Mouse (Mus musculus) left cerebral cortex, postnatal 36 days (tissue): ENCODE measurements around the gene Gm10491. TPM values are rescaled to one million over a fixed set of nuclear protein-coding genes. Genes with fewer than 3 reads are reported as not detected.
"Not testable (repeated sequence)": the region's sequence is repeated elsewhere in the genome, so short reads cannot be mapped to it uniquely, and the experiment has no call there.

Experiments used
- DNase-seq, 2 experiments: peaks; one replicate each; pipeline ENCODE4 v3.0.0; 2021 to 2022; ENCODE audit warnings: low spot score in 2 of 2, mixed read lengths in 1 of 2
- intact Hi-C: fragments of 180-260 bp; cut with DNase I; formaldehyde crosslinking; loops from one replicate; pipeline ENCODE4 v1.15.1; 2025
- total RNA-seq, 2 experiments: library from RNA; stranded (reverse); gene quantifications; 2 replicates each; pipeline ENCODE4 v1.2.3; 2021

Gene Gm10491
- not detected for total RNA-seq

DNA sequence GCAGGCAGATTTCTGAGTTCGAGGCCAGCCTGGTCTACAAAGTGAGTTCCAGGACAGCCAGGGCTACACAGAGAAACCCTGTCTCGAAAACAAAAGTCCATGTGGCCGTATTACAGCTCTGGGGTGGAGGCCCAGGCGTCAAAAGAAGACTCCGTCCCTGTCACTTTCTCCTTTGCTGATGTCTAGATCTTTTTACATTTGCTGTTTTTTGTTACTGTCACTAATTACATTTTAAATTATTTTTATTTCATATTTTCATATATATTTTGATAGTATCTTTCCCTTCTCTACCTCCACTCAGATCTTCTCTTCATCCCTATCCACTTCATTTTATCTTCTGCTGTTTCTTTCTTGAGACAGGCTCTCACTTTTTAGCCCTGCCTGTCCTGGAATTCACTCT is at the start of gene Gm10491:
Gene Gm10491 (minus strand): TSS at position 101 of the 400 bp plus-strand sequence.
- intact Hi-C loops = no loop called here
- no peak for DNase-seq

DNA sequence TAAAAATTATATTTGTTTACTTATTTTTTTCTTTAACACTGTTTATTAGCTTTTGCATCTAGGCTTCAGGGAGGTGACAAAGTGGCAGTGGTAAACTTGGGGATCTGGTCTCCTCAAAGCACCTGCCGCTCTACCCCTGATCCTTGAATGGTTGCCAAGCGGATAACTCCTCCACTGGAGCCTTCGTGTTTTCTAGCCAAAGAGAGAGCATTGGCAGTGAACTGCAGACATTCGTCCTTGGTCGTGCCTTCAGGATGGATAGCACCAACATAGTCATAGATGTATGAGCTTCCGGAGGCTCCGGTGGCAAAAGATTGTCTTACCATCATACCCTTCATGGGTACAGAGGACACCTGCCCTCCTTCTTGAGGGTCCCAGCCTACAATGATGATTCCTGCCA is 42.5 kb upstream of the Gm10491 start:
- no peak for DNase-seq

DNA sequence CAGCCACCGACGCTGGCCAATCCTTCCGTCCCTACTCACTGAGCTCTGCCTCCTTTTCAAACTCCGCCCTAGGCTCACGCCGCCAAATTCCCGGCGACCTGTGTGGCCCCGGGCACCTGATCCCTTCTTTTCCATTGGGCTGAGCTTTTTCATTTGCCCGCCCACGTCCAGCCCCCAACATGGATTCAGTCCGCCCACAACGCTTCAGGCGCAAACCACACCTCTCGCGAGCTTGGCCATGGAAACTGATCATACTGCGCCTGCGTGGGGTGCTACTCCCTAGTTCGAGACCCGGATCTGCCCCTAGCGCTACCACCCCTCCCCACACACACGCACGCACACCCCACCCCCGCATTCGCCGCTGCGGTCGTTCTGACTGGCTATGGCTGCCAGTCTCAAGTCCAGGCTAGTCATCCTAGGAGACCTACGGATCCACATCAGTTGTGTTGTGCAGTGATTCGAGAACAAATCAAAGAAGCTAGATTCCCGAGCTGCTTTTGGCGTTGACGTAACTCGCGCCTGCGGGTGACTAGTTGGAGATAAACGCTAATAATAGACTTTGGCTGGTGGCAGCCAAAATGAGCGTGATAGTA is 40.4 kb upstream of the Gm10491 start:
- intact Hi-C loops = loop anchor here (5.0 to 10.0 kb wide), 3 partner anchors 67 to 147 kb away; partner anchors contain the start of genes Glod5, Suv39h1 and Was
- peak; percentile 90 for DNase-seq

More for the DNA sequence above, 42.5 kb upstream of the Gm10491 start:
- intact Hi-C loops = no loop called here

DNA sequence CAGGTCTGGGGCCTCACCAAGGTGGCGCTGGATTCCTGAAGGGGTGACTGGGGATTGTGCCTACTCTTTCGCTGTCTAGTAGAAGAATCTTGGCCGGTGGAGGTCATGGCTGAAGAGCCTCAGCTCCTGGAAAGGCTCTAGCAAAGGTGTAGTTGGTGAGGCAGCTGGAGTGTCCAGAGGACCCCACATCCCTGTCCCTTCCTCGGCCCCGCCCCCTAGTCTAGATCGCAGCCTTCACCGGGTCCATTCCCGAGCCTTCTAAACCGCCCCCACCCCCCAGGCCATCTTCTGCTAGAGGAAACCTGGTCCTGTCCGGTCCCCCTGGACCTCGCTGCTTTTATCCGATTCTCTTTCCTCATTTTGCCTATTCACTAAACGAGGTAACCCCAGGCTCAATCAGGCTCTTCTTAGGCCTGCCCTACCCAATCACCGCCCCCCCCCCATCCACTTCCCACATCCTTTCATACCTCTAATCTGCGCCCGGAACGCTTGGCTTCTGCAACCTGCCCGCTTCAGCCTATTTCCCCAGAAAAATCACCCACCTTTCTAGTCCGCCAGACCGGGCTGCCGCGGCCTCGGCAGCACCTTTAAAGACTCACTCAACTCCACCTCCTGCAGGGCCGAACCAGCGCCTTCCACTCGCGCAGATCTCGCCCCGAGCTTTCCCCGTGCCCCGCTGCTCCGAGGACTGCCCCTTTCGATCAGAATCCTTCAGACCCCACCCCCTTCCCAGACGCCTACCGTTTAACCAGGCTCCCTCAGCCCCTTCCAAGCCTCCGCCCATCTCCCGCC is 39.7 kb upstream of the Gm10491 start, which contains the start of gene Hdac6:
Gene Hdac6 (minus strand): TSS at position 782 of the 792 bp plus-strand sequence.
- no peak for DNase-seq
- intact Hi-C loops = loop anchor here (5.0 to 10.0 kb wide), 3 partner anchors 67 to 147 kb away; partner anchors contain the start of genes Glod5, Suv39h1 and Was

DNA sequence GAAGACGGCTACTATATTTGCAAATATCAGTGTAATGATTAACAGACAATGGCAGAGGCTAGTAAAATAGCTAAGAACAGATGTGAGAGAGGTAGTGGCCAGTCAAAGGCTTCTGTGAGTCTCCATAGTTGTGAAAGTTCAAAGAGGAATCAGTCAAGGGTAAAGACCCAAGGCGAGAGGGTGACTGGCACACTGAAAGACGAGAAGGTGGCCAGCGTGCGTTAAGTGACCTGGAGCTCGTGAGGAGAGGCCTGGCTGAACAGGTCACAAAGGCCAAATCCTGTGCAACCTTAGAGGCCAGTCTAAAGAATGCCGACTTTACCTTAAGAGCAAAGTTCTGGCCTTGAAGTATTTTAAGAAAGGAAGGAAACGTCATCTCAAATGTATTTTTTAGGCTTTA is 38.0 kb upstream of the Gm10491 start:
- DNase-seq = no peak
- intact Hi-C loops = loop anchor here (5.0 to 10.0 kb wide), 3 partner anchors 69 to 149 kb away; partner anchors contain the start of genes Glod5, Suv39h1 and Was

DNA sequence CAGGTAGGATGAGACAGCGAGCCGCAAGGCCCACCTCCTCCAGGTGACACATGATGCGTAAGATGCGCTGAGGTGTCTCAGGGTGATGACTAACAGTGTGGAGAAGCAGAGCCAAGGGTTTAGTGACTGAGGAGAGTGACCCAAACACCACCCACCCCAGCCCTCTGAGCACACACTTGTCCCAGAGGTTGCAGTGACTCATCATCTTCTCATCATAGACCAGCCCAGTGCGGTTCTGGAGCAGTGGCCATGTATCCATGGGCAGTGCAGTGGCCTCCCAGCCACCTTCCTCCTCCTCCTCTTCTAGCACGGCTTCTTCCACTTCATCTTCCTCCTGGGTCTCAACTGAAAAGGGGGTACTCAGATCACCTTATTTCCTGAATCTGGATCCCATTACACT is 30.0 kb upstream of the Gm10491 start:
- DNase-seq = no peak
- intact Hi-C loops = no loop called here

DNA sequence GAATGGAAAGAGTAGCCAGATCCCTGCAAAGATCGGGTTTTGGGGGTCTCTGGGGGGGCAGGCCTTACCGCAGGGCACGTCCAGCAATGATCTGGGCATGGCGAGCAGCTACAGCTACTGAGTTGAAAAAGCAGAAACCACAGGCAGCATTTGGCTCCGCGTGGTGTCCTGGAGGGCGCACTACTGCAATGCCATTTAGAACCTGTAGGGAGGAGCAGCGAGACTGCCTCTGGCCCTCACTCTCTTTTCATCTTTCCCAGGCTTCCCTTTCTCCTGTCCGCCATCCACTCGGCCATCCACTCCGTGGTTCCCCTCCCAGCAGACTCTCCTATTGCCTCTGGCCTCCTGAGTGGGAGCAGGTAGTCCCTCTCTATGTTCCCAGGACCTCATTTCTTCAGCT is 29.2 kb upstream of the Gm10491 start:
- intact Hi-C loops = no loop called here
- DNase-seq = no peak

- DNase-seq = no peak
- intact Hi-C loops = loop anchor here (10.0 kb wide), 1 partner anchor 196 kb away; no protein-coding TSS in a partner anchor
Observed at GRCm38 (mm10) chrX:7928270-7928790, 20.7 kb upstream of the Gm10491 start, which contains the start of gene Eras. TSS of gene Eras (minus strand) at chrX:7928607.

- intact Hi-C loops = loop anchor here (10.0 kb wide), 1 partner anchor 198 kb away; no protein-coding TSS in a partner anchor
- DNase-seq = no peak
Observed at GRCm38 (mm10) chrX:7927116-7927515, 19.5 kb upstream of the Gm10491 start.

GRCm38 (mm10) chrX:7926266-7926665 is 18.6 kb upstream of the Gm10491 start:
- DNase-seq = no peak
- intact Hi-C loops = loop anchor here (10.0 kb wide), 1 partner anchor 199 kb away; no protein-coding TSS in a partner anchor

- DNase-seq = peak; percentile 14 to 19
- intact Hi-C loops = loop anchor here (10.0 kb wide), 1 partner anchor 203 kb away; no protein-coding TSS in a partner anchor
Observed at GRCm38 (mm10) chrX:7922032-7922431, 14.4 kb upstream of the Gm10491 start.

GRCm38 (mm10) chrX:7919601-7920383 is 12.2 kb upstream of the Gm10491 start, which contains the start of gene Pcsk1n:
TSS of gene Pcsk1n (plus strand) at chrX:7919822.
- peak; percentile 43 to 55 for DNase-seq
- intact Hi-C loops = loop anchor here (5.0 to 10.0 kb wide), 2 partner anchors 98 to 205 kb away; partner anchors contain the start of gene Glod5

GRCm38 (mm10) chrX:7917960-7918359 is 10.3 kb upstream of the Gm10491 start:
- intact Hi-C loops = loop anchor here (5.0 kb wide), 1 partner anchor 99 kb away; the partner anchor contains the start of gene Glod5
- not testable (repeated sequence) for DNase-seq

DNA sequence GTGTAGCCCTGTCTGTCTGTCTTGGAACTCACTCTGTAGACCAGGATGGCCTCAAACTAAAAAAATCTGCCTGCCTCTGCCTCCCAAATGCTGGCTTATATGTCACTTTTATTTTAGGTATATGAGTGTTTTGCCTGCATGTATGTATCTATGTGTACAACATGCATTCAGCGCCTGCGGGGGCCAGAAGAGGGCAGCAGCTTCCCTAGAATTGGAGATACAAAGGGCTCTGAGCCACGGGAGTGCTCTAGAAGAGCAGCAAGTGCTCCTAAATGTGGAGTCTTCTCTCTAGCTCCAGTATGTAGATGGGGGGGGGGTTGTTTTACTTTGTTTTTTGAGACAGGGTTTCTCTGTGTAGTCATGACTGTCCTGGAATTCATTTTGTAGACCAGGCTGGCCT is 8.0 kb upstream of the Gm10491 start:
- not testable (repeated sequence) for DNase-seq

DNA sequence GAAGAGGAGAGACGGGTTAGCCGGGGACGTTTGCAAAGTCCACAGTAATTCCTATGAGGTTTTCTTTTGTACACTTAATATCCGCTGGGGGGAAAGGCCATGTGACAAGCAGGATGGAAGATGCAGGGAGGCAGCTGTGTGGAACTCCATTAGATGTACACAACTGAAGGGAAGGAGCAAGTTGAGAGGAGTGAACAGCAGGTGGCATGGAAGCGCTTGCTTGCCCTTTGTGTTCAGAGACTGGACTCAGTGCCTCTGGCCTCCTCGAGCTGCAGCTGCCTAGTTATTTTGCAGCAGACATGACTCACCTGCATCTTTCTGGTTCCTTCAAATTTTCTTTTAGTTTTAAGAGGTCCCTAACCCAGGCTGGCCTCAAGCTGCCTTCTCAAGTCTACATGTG is 2.8 kb upstream of the Gm10491 start:
- intact Hi-C loops = no loop called here
- DNase-seq = no peak

More for the DNA sequence above, 8.0 kb upstream of the Gm10491 start:
- intact Hi-C loops = loop anchor here (5.0 kb wide), 1 partner anchor 102 kb away; the partner anchor contains the start of gene Glod5

GRCm38 (mm10) chrX:7909242-7909641 is 1.6 kb upstream of the Gm10491 start, which contains the start of gene Gm10490:
TSS of gene Gm10490 (plus strand) at chrX:7909542.
- DNase-seq, intact Hi-C loops: not testable (repeated sequence)

DNA sequence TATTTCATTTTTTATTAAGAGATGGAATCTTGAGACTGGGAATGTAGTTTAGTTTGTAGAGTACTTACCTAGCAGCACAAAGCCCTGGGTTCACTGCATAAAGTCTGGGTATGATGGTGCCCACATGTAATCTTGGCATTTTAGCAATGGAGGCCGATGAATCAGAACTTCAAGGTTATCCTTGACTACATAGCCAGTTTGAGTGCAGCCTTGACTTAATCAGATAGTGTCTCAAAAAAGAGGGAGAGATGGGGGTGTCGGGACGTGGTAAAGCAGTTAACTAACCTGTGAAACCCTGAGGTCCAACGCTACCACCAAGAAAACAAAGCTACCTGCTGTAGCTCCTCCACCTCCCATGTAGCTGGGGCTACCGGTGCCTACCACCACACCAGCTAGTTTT is 3.2 kb downstream of the Gm10491 start:
- intact Hi-C loops = no loop called here

DNA sequence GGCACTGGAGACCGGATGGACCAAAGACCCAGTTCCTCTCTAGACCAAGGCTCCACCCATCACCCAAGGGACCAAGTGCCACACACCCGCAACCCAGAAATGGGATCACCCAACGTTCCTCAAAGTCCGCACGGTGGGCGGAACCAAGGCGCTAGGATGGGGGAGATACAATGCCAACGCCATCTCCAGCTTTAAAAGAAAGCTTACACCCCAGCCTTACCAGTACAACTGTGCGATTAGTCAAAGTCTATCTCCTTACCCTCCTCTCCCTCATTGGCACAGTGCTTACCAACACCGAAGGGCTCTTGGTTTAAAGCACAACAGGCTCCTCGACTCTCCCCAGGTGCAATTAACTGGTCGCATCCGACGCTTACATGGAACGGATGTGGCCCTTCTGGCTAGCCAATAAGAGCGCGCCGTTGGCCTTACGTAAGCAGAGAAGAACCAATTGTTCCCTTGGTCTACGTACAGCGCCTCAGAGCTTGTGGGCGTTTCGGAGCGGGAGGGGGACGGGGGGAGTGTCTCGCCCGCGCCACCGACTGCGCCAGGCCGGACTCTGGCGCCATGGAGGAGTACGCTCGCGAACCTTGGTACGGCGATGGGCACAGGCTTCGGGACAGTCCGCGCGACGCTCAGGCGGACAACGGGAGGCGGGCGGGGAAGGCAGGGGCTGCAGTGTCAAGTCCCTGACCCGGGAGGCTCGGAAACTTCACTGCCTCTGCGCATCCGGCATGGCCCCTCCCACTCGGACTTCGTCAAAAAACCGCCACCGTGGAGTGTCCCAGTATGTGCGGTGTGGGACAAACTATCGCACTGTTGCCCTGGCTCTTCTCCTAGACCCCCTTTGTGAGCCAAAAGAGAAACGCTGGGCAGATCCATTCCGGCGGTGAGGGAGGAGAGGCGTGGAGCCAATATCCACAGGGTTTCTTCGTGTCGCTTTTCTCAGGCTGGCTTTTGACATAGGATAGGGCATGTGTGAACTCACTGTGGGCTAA is 8.5 kb downstream of the Gm10491 start, which contains the start of the genes Pqbp1 and Timm17b:
Gene Pqbp1 (minus strand): TSS at position 390 of the 995 bp plus-strand sequence.
Gene Timm17b (plus strand): TSS at position 478 of the 995 bp plus-strand sequence.
- intact Hi-C loops = no loop called here

More for the DNA sequence above, 3.2 kb downstream of the Gm10491 start:
- no peak for DNase-seq

More for the DNA sequence above, 8.5 kb downstream of the Gm10491 start, which contains the start of the genes Pqbp1 and Timm17b:
- peak; percentile 85 to 86 for DNase-seq
